Mouse (Mus musculus): Measurements from ENCODE around the gene Naa11.

Naa11 gene

GRCm38 (mm10) chr5:97392160-97392559, at the start of gene Naa11:
TSS of gene Naa11 (minus strand) at chr5:97392379.
- no peak for DNase-seq (ENCODE audit: low read depth)

- no peak for DNase-seq (ENCODE audit: low read depth)
These were observed 40.3 kb upstream of the Naa11 start for GRCm38 (mm10) chr5:97432512-97432911.

- DNase-seq (ENCODE audit: low read depth) = no peak
These were observed 37.8 kb upstream of the Naa11 start for GRCm38 (mm10) chr5:97429976-97430375.

GRCm38 (mm10) chr5:97421669-97422068, 29.5 kb upstream of the Naa11 start:
- DNase-seq (ENCODE audit: low read depth) = no peak

GRCm38 (mm10) chr5:97417185-97417584, 25.0 kb upstream of the Naa11 start:
- no peak for DNase-seq (ENCODE audit: low read depth)

- DNase-seq (ENCODE audit: low read depth) = no peak
These were observed 23.7 kb upstream of the Naa11 start for GRCm38 (mm10) chr5:97415837-97416236.

- no peak for DNase-seq (ENCODE audit: low read depth)
These were observed 21.5 kb upstream of the Naa11 start for GRCm38 (mm10) chr5:97413716-97414115.

- DNase-seq (ENCODE audit: low read depth) = no peak
These were observed 18.0 kb upstream of the Naa11 start for GRCm38 (mm10) chr5:97410190-97410589.

GRCm38 (mm10) chr5:97409234-97409704, 17.1 kb upstream of the Naa11 start:
- DNase-seq (ENCODE audit: low read depth) = no peak

GRCm38 (mm10) chr5:97401042-97401441, 8.9 kb upstream of the Naa11 start:
- DNase-seq (ENCODE audit: low read depth) = no peak

GRCm38 (mm10) chr5:97397585-97397984, 5.4 kb upstream of the Naa11 start:
- DNase-seq (ENCODE audit: low read depth) = peak; percentile 33

- DNase-seq (ENCODE audit: low read depth) = no peak
These were observed 4.6 kb downstream of the Naa11 start for GRCm38 (mm10) chr5:97387622-97388021.

GRCm38 (mm10) chr5:97384399-97384798, 7.8 kb downstream of the Naa11 start:
- no peak for DNase-seq (ENCODE audit: low read depth)

GRCm38 (mm10) chr5:97382548-97383222, 9.5 kb downstream of the Naa11 start:
- no peak for DNase-seq (ENCODE audit: low read depth)

- DNase-seq (ENCODE audit: low read depth) = no peak
These were observed 12.2 kb downstream of the Naa11 start for GRCm38 (mm10) chr5:97379976-97380375.

GRCm38 (mm10) chr5:97364781-97365180, 27.4 kb downstream of the Naa11 start:
- no peak for DNase-seq (ENCODE audit: low read depth)

- no peak for DNase-seq (ENCODE audit: low read depth)
These were observed 27.9 kb downstream of the Naa11 start for GRCm38 (mm10) chr5:97364252-97364651.

GRCm38 (mm10) chr5:97362539-97362938, 29.6 kb downstream of the Naa11 start:
- DNase-seq (ENCODE audit: low read depth) = no peak

- DNase-seq (ENCODE audit: low read depth) = no peak
These were observed 33.1 kb downstream of the Naa11 start for GRCm38 (mm10) chr5:97359104-97359503.

GRCm38 (mm10) chr5:97356135-97356534, 36.0 kb downstream of the Naa11 start:
- no peak for DNase-seq (ENCODE audit: low read depth)

GRCm38 (mm10) chr5:97355152-97355551, 37.0 kb downstream of the Naa11 start:
- DNase-seq (ENCODE audit: low read depth) = no peak

GRCm38 (mm10) chr5:97348760-97349159, 43.4 kb downstream of the Naa11 start:
- no peak for DNase-seq (ENCODE audit: low read depth)

GRCm38 (mm10) chr5:97348310-97348709, 43.9 kb downstream of the Naa11 start:
- no peak for DNase-seq (ENCODE audit: low read depth)

GRCm38 (mm10) chr5:97345732-97346253, 46.4 kb downstream of the Naa11 start:
- DNase-seq (ENCODE audit: low read depth) = no peak
